Mouse (Mus musculus) kidney, adult 2 months (tissue): Measurements from ENCODE around the gene Fbxo46.

Experiments used
- CTCF ChIP-seq: fragments of 200-500 bp; conservative IDR thresholded peaks from 2 replicates; pipeline ENCODE4 v1.5.1; 2011; ENCODE audit warnings: low read depth, mild to moderate bottlenecking, control low read depth, low read length, moderate library complexity, mixed read lengths; ENCODE audit not compliant: insufficient read depth, insufficient read length
- POLR2A ChIP-seq: fragments of 200-500 bp; IDR thresholded peaks from one replicate; pipeline ENCODE4 v1.6.1; 2011; ENCODE audit warnings: low read depth, low read length, control low read depth

DNA sequence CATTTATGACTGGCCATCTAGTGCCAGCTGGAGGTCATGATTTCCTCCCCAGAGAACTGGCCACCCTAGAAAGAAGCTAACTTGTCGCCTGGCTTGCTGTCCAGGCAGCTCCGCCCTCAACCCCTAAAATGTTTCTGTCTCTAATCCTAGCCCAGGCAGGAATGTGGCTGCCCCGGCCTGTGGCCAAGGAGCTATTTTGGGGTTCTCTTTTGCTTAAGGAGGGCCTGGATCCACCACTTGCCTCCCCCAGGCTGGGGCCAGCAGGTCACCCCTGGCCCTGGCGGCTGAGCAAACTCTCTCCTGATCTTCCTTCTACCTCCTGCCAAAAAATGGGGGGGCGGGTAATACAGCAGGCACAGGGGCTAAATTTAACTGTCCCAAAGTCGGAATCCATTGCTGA is 36.6 kb upstream of the Fbxo46 start:
- TF ChIP-seq CTCF: no peak
- TF ChIP-seq POLR2A: no peak
